In the genomic region with DNA sequence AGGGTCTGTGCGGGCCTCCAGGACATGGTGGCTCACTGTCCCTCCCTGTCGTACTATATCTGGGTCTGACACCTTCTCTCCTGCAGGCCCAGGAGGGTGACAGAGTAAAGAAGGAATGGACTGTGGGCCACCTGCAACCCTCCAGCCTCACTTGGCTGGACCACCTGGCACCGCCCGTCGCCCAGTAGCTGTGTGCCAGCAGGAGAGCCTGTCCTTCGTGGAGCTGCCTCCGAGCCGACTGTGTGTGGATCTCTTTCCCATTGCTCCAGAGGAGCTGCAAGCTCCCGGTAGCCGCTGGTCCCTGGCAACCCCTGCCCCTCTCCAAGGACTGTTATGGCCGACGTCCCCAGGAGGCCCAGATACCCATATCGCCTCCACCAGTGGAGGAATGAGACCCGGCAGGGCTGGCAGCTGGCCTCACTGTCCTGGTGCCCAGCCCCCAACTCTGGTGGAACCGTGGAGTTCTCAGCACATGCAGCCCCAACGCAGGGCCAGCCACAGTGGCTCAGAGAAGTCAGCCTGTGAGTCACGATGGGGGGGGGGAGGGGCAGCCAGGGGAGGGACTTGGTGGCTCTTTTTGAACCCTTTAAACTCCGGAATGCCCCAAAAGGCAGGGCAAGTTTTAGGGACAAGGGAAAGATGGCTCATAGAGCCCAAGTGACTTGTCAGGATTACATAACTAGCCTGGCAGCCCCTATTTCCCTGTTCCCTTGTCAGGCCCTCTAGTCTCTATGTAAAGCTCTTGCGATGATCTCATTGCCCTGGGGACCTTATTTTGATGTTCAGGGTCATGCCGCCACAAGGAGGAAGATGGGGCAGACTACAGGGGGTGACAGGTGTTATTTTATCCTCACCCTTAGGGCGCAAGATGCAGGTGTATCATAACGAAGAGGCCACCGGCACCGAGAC, we compare ENCODE assay signal across 9 mouse cellular contexts. TPM values are rescaled to one million over a fixed set of nuclear protein-coding genes. Genes with fewer than 3 reads are reported as not detected.
DNase-seq lines count a peak whose midpoint lies in the region; ATAC-seq and TF ChIP-seq lines count a peak whose summit lies in the region.
"Had no signal": no experiment of that assay in that cellular context is flagged by ENCODE, and none has a peak within 500 bp of the region (broad histone marks: within the 10 kb centered on the region; RNA-seq: fewer than 3 reads in every experiment).

No protein-coding gene starts in this region.

- no peak for TF ChIP-seq CTCF in ES-Bruce4 (IDR thresholded peaks at IDR 0.05; ENCODE audit: low read depth, low read length)
- no peak for TF ChIP-seq CTCF in kidney, adult 2 months (conservative IDR thresholded peaks at IDR 0.05; ENCODE audit: insufficient read depth, insufficient read length, low read depth, low read length)

- H3K36me3 ChIP-seq in ES-Bruce4 (ENCODE audit: control insufficient read depth, insufficient read depth, low read length, poor library complexity, severe bottlenecking) = no peaks in the 10 kb centered on the region
- no peaks in the 10 kb centered on the region for H3K36me3 ChIP-seq in forebrain, embryonic 14.5 days (ENCODE audit: control insufficient read depth, insufficient read depth, low read length)
- H3K36me3 ChIP-seq in limb, embryonic 12.5 days = 0 out of 2 replicates have a peak, but pooled peaks cover 3% of the 10 kb centered on the region
- H3K36me3 ChIP-seq in kidney, adult 2 months (ENCODE audit: control insufficient read depth, insufficient read depth, low read length) = no peaks in the 10 kb centered on the region

- H3K9me3 ChIP-seq in ES-Bruce4 (replicated peaks; ENCODE audit: control insufficient read depth, insufficient read depth, low read length, poor library complexity, severe bottlenecking) = no peaks in the 10 kb centered on the region
- H3K9me3 ChIP-seq in forebrain, embryonic 14.5 days (replicated peaks; ENCODE audit: control insufficient read depth, low read length) = no peaks in the 10 kb centered on the region
- H3K9me3 ChIP-seq in limb, embryonic 12.5 days = no peaks in the 10 kb centered on the region

- no peak overlapping the region for H3K27ac ChIP-seq in ES-Bruce4 (ENCODE audit: insufficient read depth, low read length)
- peak overlapping the region; percentile 91; the same call in 1 of the 2 replicates for H3K27ac ChIP-seq in forebrain, embryonic 14.5 days (ENCODE audit: low read depth, low read length)
- H3K27ac ChIP-seq in limb, embryonic 12.5 days = no peak overlapping the region
- no peak overlapping the region for H3K27ac ChIP-seq in kidney, adult 2 months (ENCODE audit: insufficient read depth, low read depth, low read length)

- H3K4me2 ChIP-seq in forebrain, embryonic 14.5 days (ENCODE audit: low read length) = peak overlapping the region; percentile 60; the same call in 1 of the 2 replicates
- H3K4me2 ChIP-seq in limb, embryonic 12.5 days = peak overlapping the region; percentile 70

- no peaks in the 10 kb centered on the region for H3K27me3 ChIP-seq in ES-Bruce4 (ENCODE audit: control insufficient read depth, insufficient read depth, low read length, poor library complexity, severe bottlenecking)
- peaks cover 46% of the 10 kb centered on the region for H3K27me3 ChIP-seq in forebrain, embryonic 14.5 days (replicated peaks; ENCODE audit: control insufficient read depth, insufficient read depth, low read length)
- peaks cover 99% of the 10 kb centered on the region for H3K27me3 ChIP-seq in limb, embryonic 12.5 days
- no peaks in the 10 kb centered on the region for H3K27me3 ChIP-seq in kidney, adult 2 months (replicated peaks; ENCODE audit: control insufficient read depth, insufficient read depth, low read length)

- no peak overlapping the region for H3K9ac ChIP-seq in ES-Bruce4 (ENCODE audit: low read depth, poor library complexity, severe bottlenecking)
- no peak overlapping the region for H3K9ac ChIP-seq in forebrain, embryonic 14.5 days (ENCODE audit: low read length)
- H3K9ac ChIP-seq in limb, embryonic 12.5 days (replicated peaks) = no peak overlapping the region

- peak; percentile 37 for DNase-seq in gastrocnemius, postnatal 10 days
- DNase-seq in gastrocnemius, postnatal 14 days = no peak
- DNase-seq in forebrain, embryonic 14.5 days (ENCODE audit: low spot score) = no peak
- no peak for DNase-seq in cerebellum, adult 8-10 months
- DNase-seq in gastrocnemius, postnatal 4 days (ENCODE audit: low spot score in 2 of 2) = no peak
- no peak for DNase-seq in kidney, adult 2 months
- DNase-seq: kidney, adult 8-10 months had no signal

- WGBS in forebrain, embryonic 14.5 days = 25% methylated on average over 24 of the region's 24 CpGs
- WGBS in limb, embryonic 12.5 days = 23% methylated on average over 24 of the region's 24 CpGs
- WGBS in kidney, adult 2 months = 51% methylated on average over 24 of the region's 24 CpGs

- TF ChIP-seq POLR2A in ES-Bruce4 (IDR thresholded peaks at IDR 0.05; ENCODE audit: insufficient read depth, low read length) = no peak
- TF ChIP-seq POLR2A in kidney, adult 2 months (IDR thresholded peaks at IDR 0.05; ENCODE audit: low read depth, low read length) = no peak

- H3K4me1 ChIP-seq in ES-Bruce4 (ENCODE audit: control insufficient read depth, insufficient read depth, low read length) = peaks cover 9% of the 10 kb centered on the region
- peaks cover 28% of the 10 kb centered on the region for H3K4me1 ChIP-seq in forebrain, embryonic 14.5 days (ENCODE audit: control insufficient read depth, insufficient read depth, low read length)
- peaks cover 62% of the 10 kb centered on the region for H3K4me1 ChIP-seq in limb, embryonic 12.5 days (replicated peaks)
- peaks cover 14% of the 10 kb centered on the region for H3K4me1 ChIP-seq in kidney, adult 2 months (ENCODE audit: control insufficient read depth, insufficient read depth, low read length)

- ATAC-seq in forebrain, embryonic 14.5 days = no peak
- no peak for ATAC-seq in limb, embryonic 12.5 days (ENCODE audit: insufficient number of reproducible peaks, insufficient read depth, low FRiP score, low TSS enrichment, low read depth)

- TF ChIP-seq EP300 in ES-Bruce4 (IDR thresholded peaks at IDR 0.05; ENCODE audit: insufficient read depth, low read depth, low read length) = no peak

- intact Hi-C loops in gastrocnemius, postnatal 14 days (cut with DNase I; ENCODE audit: low total_unique reads) = no loop called here

- peak overlapping the region; percentile 53; the same call in 1 of the 2 replicates for H3K4me3 ChIP-seq in ES-Bruce4 (ENCODE audit: low read depth, low read length)
- H3K4me3 ChIP-seq in forebrain, embryonic 14.5 days (ENCODE audit: low read depth, low read length) = no peak overlapping the region
- H3K4me3 ChIP-seq in limb, embryonic 12.5 days (replicated peaks) = peak overlapping the region; percentile 51
- H3K4me3 ChIP-seq in kidney, adult 2 months (ENCODE audit: insufficient read depth, low read depth, low read length) = no peak overlapping the region

RNA-seq across cellular contexts. Expression of a gene that starts 7.0 kb away (rescaled TPM):
- total RNA-seq in gastrocnemius, postnatal 10 days (2021) = 1 to 10 TPM; 2.6 to 3.2 TPM
- 1 to 10 TPM; 1.3 to 1.4 TPM for total RNA-seq in gastrocnemius, postnatal 14 days (2021)
- 7.5 and 8.3 TPM in 2 replicates for polyA plus RNA-seq in ES-Bruce4 (2011; ENCODE audit: insufficient read depth, insufficient read length, low read depth, missing spikeins)
- polyA plus RNA-seq in forebrain, embryonic 14.5 days (2014; fragmentation: Nextera tagmentation; extraction: Ambion mirVana) = 0.65 and 1.1 TPM in 2 replicates
- polyA plus RNA-seq in limb, embryonic 12.5 days (2016; fragmentation: Nextera tagmentation; extraction: Ambion mirVana) = 9.1 and 10.8 TPM in 2 replicates
- 1 to 10 TPM; 3.0 to 4.7 TPM for total RNA-seq in gastrocnemius, postnatal 4 days (2021)
- 4.9 and 5.1 TPM in 2 replicates for polyA plus RNA-seq in kidney, adult 2 months (2012; rRNA removed)

RNA-seq across cellular contexts. Expression of a gene that starts 32.6 kb away (rescaled TPM):
- total RNA-seq in gastrocnemius, postnatal 10 days (2021) = under 1 TPM; 0.70 to 0.89 TPM
- total RNA-seq in gastrocnemius, postnatal 14 days (2021) = under 1 TPM; 0.21 to 0.38 TPM
- 1.6 and 2.8 TPM in 2 replicates for polyA plus RNA-seq in ES-Bruce4 (2011; ENCODE audit: insufficient read depth, insufficient read length, low read depth, missing spikeins)
- polyA plus RNA-seq in forebrain, embryonic 14.5 days (2014; fragmentation: Nextera tagmentation; extraction: Ambion mirVana) = 6.5 and 6.7 TPM in 2 replicates
- 6.7 and 7.1 TPM in 2 replicates for polyA plus RNA-seq in limb, embryonic 12.5 days (2016; fragmentation: Nextera tagmentation; extraction: Ambion mirVana)
- total RNA-seq in gastrocnemius, postnatal 4 days (2021) = 1 to 10 TPM; 1.1 to 1.3 TPM
- polyA plus RNA-seq in kidney, adult 2 months (2012; rRNA removed) = 1.2 and 1.6 TPM in 2 replicates

RNA-seq across cellular contexts. Expression of a gene that starts 54.7 kb away (rescaled TPM):
- 1 to 10 TPM; 3.9 to 5.9 TPM for total RNA-seq in gastrocnemius, postnatal 10 days (2021)
- 1 to 10 TPM; 2.9 to 3.7 TPM for total RNA-seq in gastrocnemius, postnatal 14 days (2021)
- 44.7 and 51.3 TPM in 2 replicates for polyA plus RNA-seq in ES-Bruce4 (2011; ENCODE audit: insufficient read depth, insufficient read length, low read depth, missing spikeins)
- polyA plus RNA-seq in forebrain, embryonic 14.5 days (2014; fragmentation: Nextera tagmentation; extraction: Ambion mirVana) = 0.58 and 0.64 TPM in 2 replicates
- 3.1 and 3.9 TPM in 2 replicates for polyA plus RNA-seq in limb, embryonic 12.5 days (2016; fragmentation: Nextera tagmentation; extraction: Ambion mirVana)
- 1 to 10 TPM; 3.7 to 4.7 TPM for total RNA-seq in gastrocnemius, postnatal 4 days (2021)
- polyA plus RNA-seq in kidney, adult 2 months (2012; rRNA removed) = 8.1 and 9.6 TPM in 2 replicates

Comparison
In these comparisons a context has a peak if more than half of its experiments do, and no peak if none do; other contexts are left out.
1. H3K4me3 ChIP-seq: peak in ES-Bruce4 (single experiment) and limb, embryonic 12.5 days (single experiment); none in forebrain, embryonic 14.5 days (single experiment) and kidney, adult 2 months (single experiment).